Mouse (Mus musculus): Measurements from ENCODE around the gene Vmn1r37. TPM values are rescaled to one million over a fixed set of nuclear protein-coding genes. Genes with fewer than 3 reads are reported as not detected.

Vmn1r37 gene
- not detected in 2 replicates for polyA plus RNA-seq (2012; rRNA removed)

DNA sequence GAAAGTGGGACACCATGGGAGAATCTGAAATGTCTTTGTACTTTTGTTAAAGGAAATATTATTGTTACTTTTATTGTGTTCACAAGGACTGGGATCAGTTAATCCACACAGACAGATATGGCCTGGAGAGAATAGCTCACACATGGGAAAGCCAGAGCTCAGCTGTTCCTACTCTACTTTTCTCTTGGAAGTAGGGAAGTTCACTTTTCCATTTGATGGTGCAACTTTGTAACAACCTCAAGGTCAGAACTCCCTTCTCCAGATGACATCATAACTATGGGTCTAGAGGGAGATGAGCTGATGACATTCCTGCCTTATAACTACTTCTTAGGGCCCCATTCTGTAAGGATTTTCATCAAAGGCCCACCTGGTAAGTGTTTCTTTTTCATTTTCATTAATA is at the start of gene Vmn1r37:
Gene Vmn1r37, plus strand, starts transcription at position 301 of the 400 bp plus-strand sequence.

DNA sequence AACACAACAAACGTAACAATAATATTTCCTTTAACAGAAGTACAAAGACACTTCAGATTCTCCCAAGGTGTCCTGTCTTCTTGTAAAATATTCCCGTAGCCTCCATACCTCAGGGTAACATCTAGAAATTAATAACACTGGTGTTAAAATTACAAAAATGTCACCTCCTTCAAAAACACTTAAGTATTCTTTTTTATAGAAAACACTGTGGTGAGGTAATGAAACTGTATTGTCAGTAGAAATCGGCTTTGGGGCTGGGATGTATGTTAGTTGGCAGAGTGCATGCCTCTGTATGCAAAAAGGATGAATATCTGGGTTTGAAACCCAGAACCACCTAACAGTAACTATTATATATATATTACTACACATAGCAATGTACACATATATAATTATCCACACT is 43.4 kb upstream of the Vmn1r37 start, which contains the start of gene Vmn1r35:
Gene Vmn1r35, minus strand, starts transcription at position 101 of the 400 bp plus-strand sequence.

DNA sequence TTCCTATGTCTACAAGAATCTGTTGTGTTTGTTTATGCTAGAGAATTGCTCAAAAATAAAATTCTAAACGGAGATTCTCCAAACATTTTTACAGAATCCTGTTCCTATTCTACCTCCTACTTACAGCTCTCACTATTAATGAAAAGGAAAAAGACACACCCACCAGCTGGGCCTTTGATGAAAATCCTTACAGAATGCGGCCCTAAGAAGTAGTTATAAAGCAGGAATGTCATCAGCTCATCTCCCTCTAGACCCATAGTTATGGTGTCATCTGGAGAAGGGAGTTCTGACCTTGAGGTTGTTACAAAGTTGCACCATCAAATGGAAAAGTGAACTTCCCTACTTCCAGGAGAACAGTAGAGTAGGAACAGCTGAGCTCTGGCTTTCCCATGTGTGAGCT is 10.1 kb upstream of the Vmn1r37 start, which contains the start of gene Vmn1r36:
Gene Vmn1r36, minus strand, starts transcription at position 101 of the 400 bp plus-strand sequence.

DNA sequence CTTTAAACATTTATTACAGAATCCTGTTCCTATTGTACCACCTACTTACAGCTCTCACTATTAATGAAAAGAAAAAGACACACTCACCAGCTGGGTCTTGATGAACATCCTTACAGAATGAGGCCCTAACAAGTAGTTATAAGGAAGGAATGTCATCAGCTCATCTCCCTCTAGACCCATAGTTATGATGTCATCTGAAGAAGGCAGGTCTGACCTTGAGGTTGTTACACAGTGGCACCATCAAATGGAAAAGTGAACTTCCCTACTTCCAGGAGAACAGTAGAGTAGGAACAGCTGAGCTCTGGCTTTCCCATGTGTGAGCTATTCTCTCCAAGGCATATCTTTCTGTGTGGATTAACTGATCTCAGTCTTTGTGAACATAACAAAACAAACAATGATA is 53.3 kb downstream of the Vmn1r37 start, which contains the start of gene Vmn1r38:
Gene Vmn1r38, minus strand, starts transcription at position 101 of the 400 bp plus-strand sequence.

Other genes with a start within 250 kb of the Vmn1r37 start
- 94.1 and 103 TPM in 2 replicates for gene Mad2l1, start 194.0 kb upstream of the Vmn1r37 start, polyA plus RNA-seq (2012; rRNA removed)
- 0.06 TPM in 1 of 2 replicates, not detected in the other for gene Vmn1r32, start 169.3 kb upstream of the Vmn1r37 start, polyA plus RNA-seq (2012; rRNA removed)
- not detected in 2 replicates for gene Vmn1r33, start 111.1 kb upstream of the Vmn1r37 start, polyA plus RNA-seq (2012; rRNA removed)
- not detected in 2 replicates for gene Vmn1r34, start 85.5 kb upstream of the Vmn1r37 start, polyA plus RNA-seq (2012; rRNA removed)
- not detected in 2 replicates for gene Vmn1r35, start 43.5 kb upstream of the Vmn1r37 start, polyA plus RNA-seq (2012; rRNA removed)
- gene Vmn1r36, start 10.2 kb upstream of the Vmn1r37 start, polyA plus RNA-seq (2012; rRNA removed) = not detected in 2 replicates
- not detected in 2 replicates for gene Vmn1r38, start 53.2 kb downstream of the Vmn1r37 start, polyA plus RNA-seq (2012; rRNA removed)
- gene Vmn1r39, start 81.2 kb downstream of the Vmn1r37 start, polyA plus RNA-seq (2012; rRNA removed) = not detected in 2 replicates
- 16.6 and 26.2 TPM in 2 replicates for gene Gng12, start 167.0 kb downstream of the Vmn1r37 start, polyA plus RNA-seq (2012; rRNA removed)

All from central nervous system, embryonic 11.5 days (tissue).